Mouse (Mus musculus) heart, embryonic 10.5 days (tissue): ENCODE data around the gene Wdr72. TPM values are rescaled to one million over a fixed set of nuclear protein-coding genes. Genes with fewer than 3 reads are reported as not detected.

Experiments
- DNase-seq: peaks from one replicate; pipeline ENCODE4 v3.0.0-alpha.2; 2017; ENCODE audit warnings: low spot score
- H3K27ac ChIP-seq: fragments of 300-500 bp; sonication (generic); 2 replicates; pipeline ENCODE4 v1.5.1; 2016; ENCODE audit warnings: mild to moderate bottlenecking
- H3K27me3 ChIP-seq: fragments of 300-500 bp; sonication (generic); 2 replicates; pipeline ENCODE4 v1.6.1; 2016; ENCODE audit warnings: mild to moderate bottlenecking; ENCODE audit not compliant: poor library complexity, insufficient read depth, severe bottlenecking
- H3K36me3 ChIP-seq: fragments of 300-500 bp; sonication (generic); 2 replicates; pipeline ENCODE4 v1.6.1; 2016; ENCODE audit warnings: mild to moderate bottlenecking, moderate library complexity
- H3K4me1 ChIP-seq: fragments of 300-500 bp; sonication (generic); 2 replicates; pipeline ENCODE4 v1.6.1; 2016; ENCODE audit warnings: mild to moderate bottlenecking
- H3K4me3 ChIP-seq: fragments of 300-500 bp; sonication (generic); 2 replicates; pipeline ENCODE4 v1.5.1; 2016; ENCODE audit warnings: mild to moderate bottlenecking, moderate library complexity
- H3K9me3 ChIP-seq: fragments of 300-500 bp; sonication (generic); 2 replicates; pipeline ENCODE4 v1.6.1; 2016; ENCODE audit warnings: mild to moderate bottlenecking, moderate library complexity
- WGBS: fragments of 180-500 bp; shearing (Covaris S2); methylation state at CpG from one replicate; pipeline ENCODE4 v1.1.7; 2016; 5-methylcytosine and 5-hydroxymethylcytosine counted together
- polyA plus RNA-seq: library from polyadenylated mRNA; unstranded; fragments of >200 nt; fragmentation: Nextera tagmentation; extraction: Ambion mirVana; gene quantifications from 2 replicates; pipeline ENCODE4 v1.2.1, GENCODE M21; 2016

Wdr72 gene
- polyA plus RNA-seq, 1 experiment from 2014 or later, result 0.50 TPM

GRCm38 (mm10) chr9:74258389-74258788 is 148.2 kb downstream of the Wdr72 start:
- no peaks in the 10 kb centered on the region for H3K27me3 ChIP-seq
- no peak overlapping the region for H3K27ac ChIP-seq
- WGBS, result 73% methylated on average over 4 of the region's 4 CpGs
- H3K36me3 ChIP-seq, result no peaks in the 10 kb centered on the region
- H3K9me3 ChIP-seq, result no peaks in the 10 kb centered on the region
- no peak for DNase-seq
- H3K4me3 ChIP-seq, result no peak overlapping the region
- H3K4me1 ChIP-seq, result no peaks in the 10 kb centered on the region

- Histone ChIP-seq H3K27me3 (no peaks in the 10 kb centered on the region), H3K36me3 (no peaks in the 10 kb centered on the region), H3K4me1 (peaks cover 5% of the 10 kb centered on the region; the same call in 1 of the 2 replicates), H3K27ac (no peak overlapping the region), H3K9me3 (no peaks in the 10 kb centered on the region), H3K4me3 (no peak overlapping the region)
- no peak for DNase-seq
- WGBS, result 78% methylated on average over 14 of the region's 14 CpGs
These were observed 167.7 kb downstream of the Wdr72 start for GRCm38 (mm10) chr9:74277752-74278385.

GRCm38 (mm10) chr9:74282072-74282471 is 171.9 kb downstream of the Wdr72 start:
- Histone ChIP-seq H3K36me3 (no peaks in the 10 kb centered on the region), H3K4me1 (no peaks in the 10 kb centered on the region), H3K27me3 (no peaks in the 10 kb centered on the region), H3K9me3 (no peaks in the 10 kb centered on the region), H3K27ac (no peak overlapping the region), H3K4me3 (no peak overlapping the region)
- no peak for DNase-seq
- WGBS, result 46% methylated on average over 3 of the region's 3 CpGs

GRCm38 (mm10) chr9:74286210-74286609 is 176.1 kb downstream of the Wdr72 start:
- 44% methylated on average over 2 of the region's 2 CpGs for WGBS
- H3K27ac ChIP-seq, result no peak overlapping the region
- no peaks in the 10 kb centered on the region for H3K9me3 ChIP-seq
- H3K27me3 ChIP-seq, result no peaks in the 10 kb centered on the region
- no peak for DNase-seq
- no peaks in the 10 kb centered on the region for H3K4me1 ChIP-seq
- H3K4me3 ChIP-seq, result no peak overlapping the region
- no peaks in the 10 kb centered on the region for H3K36me3 ChIP-seq

- Histone ChIP-seq H3K4me1 (no peaks in the 10 kb centered on the region), H3K9me3 (no peaks in the 10 kb centered on the region), H3K27me3 (no peaks in the 10 kb centered on the region), H3K4me3 (no peak overlapping the region), H3K27ac (no peak overlapping the region), H3K36me3 (no peaks in the 10 kb centered on the region)
- no peak for DNase-seq
- WGBS, result 72% methylated on average over 3 of the region's 3 CpGs
These were observed 184.3 kb downstream of the Wdr72 start for GRCm38 (mm10) chr9:74294479-74294878.

- no peak overlapping the region for H3K27ac ChIP-seq
- no peak for DNase-seq
- no peaks in the 10 kb centered on the region for H3K27me3 ChIP-seq
- H3K4me3 ChIP-seq, result no peak overlapping the region
- H3K9me3 ChIP-seq, result no peaks in the 10 kb centered on the region
- H3K4me1 ChIP-seq, result no peaks in the 10 kb centered on the region
- 80% methylated on average over 1 of the region's 1 CpGs for WGBS
- H3K36me3 ChIP-seq, result no peaks in the 10 kb centered on the region
These were observed 208.6 kb downstream of the Wdr72 start for GRCm38 (mm10) chr9:74318771-74319170.

GRCm38 (mm10) chr9:74324089-74324924 is 214.2 kb downstream of the Wdr72 start:
- H3K9me3 ChIP-seq, result no peaks in the 10 kb centered on the region
- WGBS, result 72% methylated on average over 11 of the region's 11 CpGs
- no peak overlapping the region for H3K4me3 ChIP-seq
- H3K36me3 ChIP-seq, result no peaks in the 10 kb centered on the region
- H3K27ac ChIP-seq, result no peak overlapping the region
- DNase-seq, result no peak
- no peaks in the 10 kb centered on the region for H3K27me3 ChIP-seq
- no peaks in the 10 kb centered on the region for H3K4me1 ChIP-seq

GRCm38 (mm10) chr9:74324925-74325295 is 214.8 kb downstream of the Wdr72 start:
- Histone ChIP-seq H3K27ac (no peak overlapping the region), H3K4me1 (no peaks in the 10 kb centered on the region), H3K36me3 (no peaks in the 10 kb centered on the region), H3K4me3 (no peak overlapping the region), H3K9me3 (no peaks in the 10 kb centered on the region), H3K27me3 (no peaks in the 10 kb centered on the region)
- DNase-seq, result no peak
- WGBS, result 78% methylated on average over 3 of the region's 3 CpGs

GRCm38 (mm10) chr9:74325981-74326380 is 215.8 kb downstream of the Wdr72 start:
- no peak overlapping the region for H3K27ac ChIP-seq
- no peaks in the 10 kb centered on the region for H3K27me3 ChIP-seq
- DNase-seq, result no peak
- H3K36me3 ChIP-seq, result no peaks in the 10 kb centered on the region
- 83% methylated on average over 1 of the region's 1 CpGs for WGBS
- no peak overlapping the region for H3K4me3 ChIP-seq
- no peaks in the 10 kb centered on the region for H3K4me1 ChIP-seq
- no peaks in the 10 kb centered on the region for H3K9me3 ChIP-seq

- Histone ChIP-seq H3K9me3 (no peaks in the 10 kb centered on the region), H3K4me1 (no peaks in the 10 kb centered on the region), H3K27ac (no peak overlapping the region), H3K4me3 (no peak overlapping the region), H3K27me3 (no peaks in the 10 kb centered on the region), H3K36me3 (no peaks in the 10 kb centered on the region)
- WGBS, result 80% methylated on average over 5 of the region's 5 CpGs
- DNase-seq, result no peak
These were observed 218.7 kb downstream of the Wdr72 start for GRCm38 (mm10) chr9:74328821-74329220.

- H3K9me3 ChIP-seq, result no peaks in the 10 kb centered on the region
- no peaks in the 10 kb centered on the region for H3K4me1 ChIP-seq
- no peak overlapping the region for H3K27ac ChIP-seq
- WGBS, result 64% methylated on average over 9 of the region's 9 CpGs
- H3K27me3 ChIP-seq, result no peaks in the 10 kb centered on the region
- no peaks in the 10 kb centered on the region for H3K36me3 ChIP-seq
- H3K4me3 ChIP-seq, result no peak overlapping the region
- no peak for DNase-seq
These were observed 220.7 kb downstream of the Wdr72 start for GRCm38 (mm10) chr9:74330706-74331495.

- Histone ChIP-seq H3K4me1 (no peaks in the 10 kb centered on the region), H3K27me3 (no peaks in the 10 kb centered on the region), H3K9me3 (no peaks in the 10 kb centered on the region), H3K27ac (no peak overlapping the region), H3K4me3 (no peak overlapping the region), H3K36me3 (no peaks in the 10 kb centered on the region)
- no peak for DNase-seq
- WGBS, result 81% methylated on average over 3 of the region's 3 CpGs
These were observed 222.2 kb downstream of the Wdr72 start for GRCm38 (mm10) chr9:74332321-74332720.
